Mouse (Mus musculus): ENCODE results near the gene Samd11. TPM values are rescaled to one million over a fixed set of nuclear protein-coding genes. Genes with fewer than 3 reads are reported as not detected.

Samd11 gene
- polyA plus RNA-seq, 1 experiment from 2014 or later: 2.6 TPM

- Histone ChIP-seq H3K27ac (ENCODE audit: low read depth, low read length) (no peak overlapping the region), H3K27me3 (ENCODE audit: control insufficient read depth, insufficient read depth, low read length) (no peaks in the 10 kb centered on the region), H3K9me3 (ENCODE audit: control insufficient read depth, low read length) (no peaks in the 10 kb centered on the region), H3K4me1 (ENCODE audit: control insufficient read depth, insufficient read depth, low read length) (no peaks in the 10 kb centered on the region), H3K36me3 (ENCODE audit: control insufficient read depth, insufficient read depth, low read length) (no peaks in the 10 kb centered on the region), H3K4me2 (ENCODE audit: low read depth) (no peak overlapping the region), H3K4me3 (ENCODE audit: low read depth, low read length) (no peak overlapping the region), H3K9ac (ENCODE audit: low read length) (no peak overlapping the region)
- 74% methylated on average over 16 of the region's 16 CpGs for WGBS
- DNase-seq (ENCODE audit: low spot score) (no peak), ATAC-seq (ENCODE audit: insufficient read depth, low FRiP score, low TSS enrichment) (no peak)
Observed at GRCm38 (mm10) chr4:156217838-156218237, 37.6 kb downstream of the Samd11 start.

- Histone ChIP-seq H3K9ac (ENCODE audit: low read length) (no peak overlapping the region), H3K36me3 (ENCODE audit: control insufficient read depth, insufficient read depth, low read length) (no peaks in the 10 kb centered on the region), H3K9me3 (ENCODE audit: control insufficient read depth, low read length) (no peaks in the 10 kb centered on the region), H3K4me1 (ENCODE audit: control insufficient read depth, insufficient read depth, low read length) (no peaks in the 10 kb centered on the region), H3K27ac (ENCODE audit: low read depth, low read length) (no peak overlapping the region), H3K4me2 (ENCODE audit: low read depth) (no peak overlapping the region), H3K27me3 (ENCODE audit: control insufficient read depth, insufficient read depth, low read length) (no peaks in the 10 kb centered on the region), H3K4me3 (ENCODE audit: low read depth, low read length) (no peak overlapping the region)
- 83% methylated on average over 16 of the region's 16 CpGs for WGBS
- ATAC-seq (ENCODE audit: insufficient read depth, low FRiP score, low TSS enrichment) (no peak), DNase-seq (ENCODE audit: low spot score) (no peak)
Observed at GRCm38 (mm10) chr4:156217022-156217669, 38.3 kb downstream of the Samd11 start.

GRCm38 (mm10) chr4:156216196-156216595, 39.3 kb downstream of the Samd11 start:
- no peaks in the 10 kb centered on the region for H3K4me1 ChIP-seq (ENCODE audit: control insufficient read depth, insufficient read depth, low read length)
- no peak overlapping the region for H3K27ac ChIP-seq (ENCODE audit: low read depth, low read length)
- no peak overlapping the region for H3K9ac ChIP-seq (ENCODE audit: low read length)
- no peak overlapping the region for H3K4me2 ChIP-seq (ENCODE audit: low read depth)
- no peaks in the 10 kb centered on the region for H3K36me3 ChIP-seq (ENCODE audit: control insufficient read depth, insufficient read depth, low read length)
- WGBS: 88% methylated on average over 2 of the region's 2 CpGs
- no peak for DNase-seq (ENCODE audit: low spot score)
- no peak overlapping the region for H3K4me3 ChIP-seq (ENCODE audit: low read depth, low read length)
- no peak for ATAC-seq (ENCODE audit: insufficient read depth, low FRiP score, low TSS enrichment)
- H3K9me3 ChIP-seq (ENCODE audit: control insufficient read depth, low read length): no peaks in the 10 kb centered on the region
- H3K27me3 ChIP-seq (ENCODE audit: control insufficient read depth, insufficient read depth, low read length): no peaks in the 10 kb centered on the region

DNA sequence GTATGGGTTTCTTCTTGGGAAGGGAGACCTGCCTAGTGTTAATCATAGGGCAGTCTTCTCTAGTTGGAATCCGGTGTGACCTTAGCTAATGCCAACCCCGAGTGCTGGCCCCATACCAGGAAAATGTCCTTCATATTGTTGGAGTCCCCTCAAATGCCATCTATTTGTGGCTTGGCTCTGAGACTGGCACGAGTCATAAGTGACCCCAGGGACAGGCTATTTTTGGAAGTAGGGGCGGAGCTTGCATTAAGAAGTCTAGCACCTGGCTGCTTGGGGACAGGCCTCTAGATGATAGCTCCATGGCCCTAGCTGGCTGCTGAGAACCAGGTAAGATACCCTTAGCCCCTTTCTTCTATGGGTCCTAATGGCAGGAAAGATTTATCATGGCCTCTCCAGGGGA, 39.8 kb downstream of the Samd11 start, which contains the start of gene Perm1:
TSS of gene Perm1 (plus strand) at position 220 of the 400 bp plus-strand sequence.
- DNase-seq (ENCODE audit: low spot score): no peak
- H3K4me2 ChIP-seq (ENCODE audit: low read depth): no peak within 1 kb of the TSS

GRCm38 (mm10) chr4:156213134-156213533, 42.3 kb downstream of the Samd11 start:
- Histone ChIP-seq H3K4me2 (ENCODE audit: low read depth) (no peak overlapping the region), H3K4me1 (ENCODE audit: control insufficient read depth, insufficient read depth, low read length) (no peaks in the 10 kb centered on the region), H3K27me3 (ENCODE audit: control insufficient read depth, insufficient read depth, low read length) (no peaks in the 10 kb centered on the region), H3K27ac (ENCODE audit: low read depth, low read length) (no peak overlapping the region), H3K4me3 (ENCODE audit: low read depth, low read length) (no peak overlapping the region), H3K9me3 (ENCODE audit: control insufficient read depth, low read length) (no peaks in the 10 kb centered on the region), H3K9ac (ENCODE audit: low read length) (no peak overlapping the region), H3K36me3 (ENCODE audit: control insufficient read depth, insufficient read depth, low read length) (no peaks in the 10 kb centered on the region)
- no peak for DNase-seq (ENCODE audit: low spot score)
- no peak for ATAC-seq (ENCODE audit: insufficient read depth, low FRiP score, low TSS enrichment)
- WGBS: 96% methylated on average over 13 of the region's 13 CpGs

More for the DNA sequence above, 39.8 kb downstream of the Samd11 start, which contains the start of gene Perm1:
- no peak within 1 kb of the TSS for H3K4me3 ChIP-seq (ENCODE audit: low read depth, low read length)
- WGBS: 81% methylated on average over 4 of the region's 4 CpGs
- H3K4me1 ChIP-seq (ENCODE audit: control insufficient read depth, insufficient read depth, low read length): no peaks in the 10 kb centered on the region
- no peaks in the 10 kb centered on the region for H3K27me3 ChIP-seq (ENCODE audit: control insufficient read depth, insufficient read depth, low read length)
- H3K27ac ChIP-seq (ENCODE audit: low read depth, low read length): no peak within 1 kb of the TSS
- no peaks in the 10 kb centered on the region for H3K36me3 ChIP-seq (ENCODE audit: control insufficient read depth, insufficient read depth, low read length)
- no peak for ATAC-seq (ENCODE audit: insufficient read depth, low FRiP score, low TSS enrichment)
- H3K9ac ChIP-seq (ENCODE audit: low read length): no peak within 1 kb of the TSS
- no peaks in the 10 kb centered on the region for H3K9me3 ChIP-seq (ENCODE audit: control insufficient read depth, low read length)

DNA sequence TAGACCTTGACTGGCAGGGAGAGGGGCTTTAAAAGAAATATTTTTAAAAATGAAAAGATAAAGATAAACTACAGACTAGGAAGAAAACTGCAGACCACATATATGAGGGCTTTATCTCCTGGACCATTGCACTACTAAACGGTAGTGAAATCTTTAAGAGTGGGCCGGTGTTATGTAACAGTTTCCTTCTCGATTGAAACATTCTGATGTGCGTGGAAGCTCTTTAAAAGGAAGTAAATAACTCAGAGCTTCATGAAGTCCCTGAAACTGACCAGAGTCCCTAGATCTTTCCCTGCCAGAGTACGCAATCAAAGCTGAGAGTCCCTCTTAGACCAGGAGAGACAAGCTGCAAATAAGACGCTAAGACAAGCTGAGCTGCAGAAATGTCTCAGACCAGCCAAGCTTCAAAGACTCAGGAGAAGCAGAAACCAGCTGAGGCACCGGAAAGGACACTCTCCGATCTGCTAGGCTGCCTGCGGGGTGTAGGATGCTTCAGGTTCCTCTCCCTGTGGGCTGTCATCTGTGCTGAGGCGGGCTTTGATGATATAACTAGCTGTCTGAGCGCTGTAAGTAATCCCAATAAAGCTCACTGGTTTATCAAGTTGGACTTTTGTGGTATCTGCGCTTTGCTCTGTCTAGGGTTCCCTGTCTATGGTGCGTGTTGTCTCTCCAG, 45.4 kb downstream of the Samd11 start:
- Histone ChIP-seq H3K9me3 (ENCODE audit: control insufficient read depth, low read length) (no peaks in the 10 kb centered on the region), H3K27me3 (ENCODE audit: control insufficient read depth, insufficient read depth, low read length) (no peaks in the 10 kb centered on the region), H3K27ac (ENCODE audit: low read depth, low read length) (no peak overlapping the region), H3K4me3 (ENCODE audit: low read depth, low read length) (no peak overlapping the region), H3K9ac (ENCODE audit: low read length) (no peak overlapping the region), H3K4me1 (ENCODE audit: control insufficient read depth, insufficient read depth, low read length) (no peaks in the 10 kb centered on the region; the same call in 1 of the 2 replicates), H3K36me3 (ENCODE audit: control insufficient read depth, insufficient read depth, low read length) (no peaks in the 10 kb centered on the region), H3K4me2 (ENCODE audit: low read depth) (no peak overlapping the region)
- WGBS: 79% methylated on average over 13 of the region's 13 CpGs
- ATAC-seq (ENCODE audit: insufficient read depth, low FRiP score, low TSS enrichment) (no peak), DNase-seq (ENCODE audit: low spot score) (no peak)

DNA sequence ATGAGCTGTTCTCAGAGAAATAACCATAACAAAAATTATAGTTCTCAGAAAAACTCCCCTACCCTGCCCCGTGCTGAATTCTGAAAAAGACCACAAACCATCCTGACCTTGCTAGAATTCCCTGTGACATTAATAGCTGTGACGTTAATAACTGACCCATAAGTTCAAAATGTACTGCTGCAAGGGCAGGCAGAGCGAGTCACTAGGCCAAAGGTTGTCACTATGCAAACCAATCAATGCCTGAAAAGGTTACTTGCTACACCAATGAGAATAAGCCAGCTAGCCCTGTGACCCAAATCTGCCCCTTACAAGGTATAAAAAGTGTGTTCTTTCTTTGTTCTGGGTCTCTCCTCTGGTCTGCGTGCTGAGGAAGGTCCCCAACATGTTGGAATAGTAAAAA, 46.6 kb downstream of the Samd11 start:
- DNase-seq (ENCODE audit: low spot score) (no peak), ATAC-seq (ENCODE audit: insufficient read depth, low FRiP score, low TSS enrichment) (no peak)
- 92% methylated on average over 4 of the region's 4 CpGs for WGBS
- Histone ChIP-seq H3K27me3 (ENCODE audit: control insufficient read depth, insufficient read depth, low read length) (no peaks in the 10 kb centered on the region), H3K36me3 (ENCODE audit: control insufficient read depth, insufficient read depth, low read length) (no peaks in the 10 kb centered on the region), H3K9ac (ENCODE audit: low read length) (no peak overlapping the region), H3K4me2 (ENCODE audit: low read depth) (no peak overlapping the region), H3K4me3 (ENCODE audit: low read depth, low read length) (no peak overlapping the region), H3K27ac (ENCODE audit: low read depth, low read length) (no peak overlapping the region), H3K9me3 (ENCODE audit: control insufficient read depth, low read length) (no peaks in the 10 kb centered on the region), H3K4me1 (ENCODE audit: control insufficient read depth, insufficient read depth, low read length) (peaks cover 5% of the 10 kb centered on the region; the same call in 1 of the 2 replicates)

DNA sequence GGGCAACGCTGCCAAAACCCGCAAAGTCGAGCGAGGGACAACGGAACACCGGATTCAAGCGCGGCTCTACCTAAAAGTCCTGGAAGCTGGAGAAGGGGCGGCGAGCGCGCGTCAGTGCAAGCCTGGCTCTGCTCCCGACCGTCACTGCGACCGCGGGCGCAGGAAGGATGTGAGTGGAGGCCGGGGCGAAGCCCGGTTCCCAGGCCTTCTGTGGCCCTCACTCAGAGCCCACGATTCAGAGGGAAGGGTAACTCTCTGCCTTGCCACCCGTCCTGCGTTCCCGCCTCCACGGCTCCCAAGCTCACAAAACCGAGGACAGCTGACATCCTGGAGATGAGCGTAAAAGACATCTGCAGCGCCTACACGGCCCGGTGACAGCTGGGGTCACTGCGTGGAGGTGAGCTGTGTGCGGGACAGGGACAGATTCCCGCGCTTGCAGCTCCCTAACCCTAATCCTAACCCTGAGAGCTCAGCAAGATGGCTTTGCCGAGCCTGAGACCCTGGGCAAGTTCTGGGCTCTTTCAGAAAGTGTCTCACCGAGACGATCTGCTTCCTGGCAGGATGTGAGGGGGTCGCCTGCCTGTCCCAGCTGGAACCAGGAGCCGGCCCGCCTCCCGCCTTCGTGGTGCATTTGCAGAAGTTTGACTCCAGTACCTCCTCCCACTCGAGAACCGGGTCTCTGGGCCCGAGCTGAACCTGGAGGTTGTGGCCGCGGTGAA, 51.9 kb downstream of the Samd11 start:
- H3K27ac ChIP-seq (ENCODE audit: low read depth, low read length): peak overlapping the region; percentile 49; the same call in 1 of the 2 replicates
- peak overlapping the region; percentile 97 for H3K4me2 ChIP-seq (ENCODE audit: low read depth)

More for the DNA sequence above, 51.9 kb downstream of the Samd11 start:
- peak; percentile 66 for DNase-seq (ENCODE audit: low spot score)
- peak overlapping the region; percentile 79 for H3K9ac ChIP-seq (ENCODE audit: low read length)
- peaks cover 12% of the 10 kb centered on the region for H3K4me1 ChIP-seq (ENCODE audit: control insufficient read depth, insufficient read depth, low read length)
- WGBS: under 1% methylated on average over 49 of the region's 49 CpGs
- no peaks in the 10 kb centered on the region for H3K27me3 ChIP-seq (ENCODE audit: control insufficient read depth, insufficient read depth, low read length)
- ATAC-seq (ENCODE audit: insufficient read depth, low FRiP score, low TSS enrichment): peak; percentile 52
- peak overlapping the region; percentile 62 for H3K4me3 ChIP-seq (ENCODE audit: low read depth, low read length)
- H3K36me3 ChIP-seq (ENCODE audit: control insufficient read depth, insufficient read depth, low read length): no peaks in the 10 kb centered on the region
- H3K9me3 ChIP-seq (ENCODE audit: control insufficient read depth, low read length): no peaks in the 10 kb centered on the region

Measured in neural tube, embryonic 11.5 days (tissue).